Mouse (Mus musculus) heart, embryonic 14.5 days (tissue): ENCODE data around the gene Popdc2. TPM values are rescaled to one million over a fixed set of nuclear protein-coding genes. Genes with fewer than 3 reads are reported as not detected.
A peak's percentile ranks its signal among the peaks of the same experiment; 100 is the strongest.

Experiments
- ATAC-seq: fragments of 200-750 bp; cut with Nextera tagmentation; 2 replicates; pipeline ENCODE4 v1.8.0; 2017; ENCODE audit warnings: low read depth, moderate TSS enrichment; ENCODE audit not compliant: insufficient number of reproducible peaks, insufficient read depth, low FRiP score
- H3K27ac ChIP-seq, 2 experiments: fragments of 200-500 bp in 1 of 2; fragments of 300-500 bp in 1 of 2; sonication (generic) in 1 of 2; replicated peaks in 1 of 2; 2 replicates each; pipeline ENCODE4 v1.5.1; 2012 to 2014; ENCODE audit warnings: low read depth in 2 of 2, low read length in 2 of 2, control low read depth in 1 of 2, mild to moderate bottlenecking in 1 of 2, mixed read lengths in 1 of 2; ENCODE audit not compliant: control insufficient read depth in 1 of 2, insufficient read depth in 1 of 2
- H3K27me3 ChIP-seq: fragments of 300-500 bp; sonication (generic); 2 replicates; pipeline ENCODE4 v1.6.1; 2014; ENCODE audit warnings: mild to moderate bottlenecking, low read length, control low read depth; ENCODE audit not compliant: control insufficient read depth, insufficient read depth
- H3K36me3 ChIP-seq: fragments of 300-500 bp; sonication (generic); 2 replicates; pipeline ENCODE4 v1.6.1; 2014; ENCODE audit warnings: mild to moderate bottlenecking, control low read depth, low read length, mixed read lengths; ENCODE audit not compliant: control insufficient read depth, insufficient read depth
- H3K4me1 ChIP-seq, 2 experiments: fragments of 200-500 bp in 1 of 2; fragments of 300-500 bp in 1 of 2; sonication (generic) in 1 of 2; 2 replicates each; pipeline ENCODE4 v1.6.1; 2012 to 2014; ENCODE audit warnings: low read length in 2 of 2, control low read depth in 1 of 2, mixed read lengths in 1 of 2; ENCODE audit not compliant: control insufficient read depth in 2 of 2, insufficient read depth in 2 of 2
- H3K4me2 ChIP-seq: fragments of 300-500 bp; sonication (generic); 2 replicates; pipeline ENCODE4 v1.6.1; 2014; ENCODE audit warnings: mild to moderate bottlenecking, low read length
- H3K4me3 ChIP-seq, 2 experiments: fragments of 200-500 bp in 1 of 2; fragments of 300-500 bp in 1 of 2; sonication (generic) in 1 of 2; 2 replicates each; pipeline ENCODE4 v1.5.1; 2012 to 2014; ENCODE audit warnings: low read length in 2 of 2, mild to moderate bottlenecking in 2 of 2, control low read depth in 1 of 2, low read depth in 1 of 2, moderate library complexity in 1 of 2; ENCODE audit not compliant: control insufficient read depth in 1 of 2, insufficient read depth in 1 of 2
- H3K9ac ChIP-seq: fragments of 300-500 bp; sonication (generic); 2 replicates; pipeline ENCODE4 v1.6.1; 2014; ENCODE audit warnings: mild to moderate bottlenecking, low read length
- H3K9me3 ChIP-seq: fragments of 300-500 bp; sonication (generic); 2 replicates; pipeline ENCODE4 v1.6.1; 2016; ENCODE audit warnings: low read length, control low read depth; ENCODE audit not compliant: control insufficient read depth
- WGBS: fragments of 180-500 bp; shearing (Covaris S2); extraction: QIAGEN DNeasy Blood & Tissue Kit; methylation state at CpG from one replicate; pipeline ENCODE4 v1.1.7; 2014; 5-methylcytosine and 5-hydroxymethylcytosine counted together
- polyA plus RNA-seq: library from polyadenylated mRNA; unstranded; fragments of >200 nt; fragmentation: Nextera tagmentation; extraction: Ambion mirVana; gene quantifications from 2 replicates; pipeline ENCODE4 v1.2.1, GENCODE M21; 2014

Popdc2 gene
- polyA plus RNA-seq, 1 experiment from 2014 or later = 364 TPM

- Histone ChIP-seq H3K4me3 (no peak overlapping the region), H3K9me3 (no peaks in the 10 kb centered on the region), H3K27me3 (no peaks in the 10 kb centered on the region), H3K27ac (no peak overlapping the region), H3K4me2 (no peak overlapping the region), H3K9ac (no peak overlapping the region), H3K4me1 (peaks cover 24 to 25% of the 10 kb centered on the region in 2 experiments), H3K36me3 (no peaks in the 10 kb centered on the region)
- no peak for ATAC-seq
- 65% methylated on average over 6 of the region's 6 CpGs for WGBS
Observed at GRCm38 (mm10) chr16:38395060-38395730, 33.2 kb downstream of the Popdc2 start.

- H3K36me3 ChIP-seq = no peaks in the 10 kb centered on the region
- H3K9me3 ChIP-seq = no peaks in the 10 kb centered on the region
- WGBS = 27% methylated on average over 13 of the region's 13 CpGs
- H3K27me3 ChIP-seq = no peaks in the 10 kb centered on the region
- H3K4me2 ChIP-seq = peak overlapping the region; percentile 55
- peak overlapping the region; percentile 40 to 65 for H3K27ac ChIP-seq
- no peak for ATAC-seq
- peaks cover 24 to 25% of the 10 kb centered on the region in 2 experiments for H3K4me1 ChIP-seq
- peak overlapping the region; percentile 50; the same call in 1 of the 2 replicates for H3K9ac ChIP-seq
- H3K4me3 ChIP-seq = no peak overlapping the region
Observed at GRCm38 (mm10) chr16:38396155-38396554, 34.1 kb downstream of the Popdc2 start.

DNA sequence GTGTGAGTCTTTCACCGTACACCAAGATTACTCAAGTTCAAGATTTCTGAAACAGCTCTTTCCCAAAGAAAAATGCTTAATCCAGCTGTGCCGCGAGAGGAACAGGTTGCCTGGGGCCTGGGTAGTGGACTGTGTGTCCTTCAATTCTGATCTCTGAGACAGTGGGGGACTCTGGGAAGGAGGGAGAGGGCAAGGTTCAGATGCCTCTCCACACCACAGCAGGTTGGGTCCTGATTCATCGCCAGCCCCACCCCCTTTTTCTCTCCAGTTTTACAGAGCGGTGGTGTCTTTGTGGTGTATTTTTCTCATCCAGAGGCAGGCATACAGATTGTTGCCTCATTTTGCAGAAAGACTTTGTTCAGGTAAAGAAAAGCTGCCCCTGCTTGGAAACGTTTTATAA lies 36.3 kb downstream of the Popdc2 start:
- no peak overlapping the region for H3K27ac ChIP-seq
- no peak overlapping the region for H3K4me3 ChIP-seq
- H3K27me3 ChIP-seq = no peaks in the 10 kb centered on the region
- no peaks in the 10 kb centered on the region for H3K36me3 ChIP-seq
- WGBS = 87% methylated on average over 6 of the region's 6 CpGs
- H3K9ac ChIP-seq = no peak overlapping the region
- no peak for ATAC-seq
- H3K4me2 ChIP-seq = no peak overlapping the region
- no peaks in the 10 kb centered on the region for H3K9me3 ChIP-seq
- peaks cover 17 to 25% of the 10 kb centered on the region in 2 experiments for H3K4me1 ChIP-seq

- Histone ChIP-seq H3K27ac (peak overlapping the region in 1 of 2 experiments; percentile 28; a peak in 1 of 4 replicates), H3K4me1 (peaks cover 17 to 25% of the 10 kb centered on the region in 2 experiments), H3K4me3 (no peak overlapping the region; a peak in 1 of 4 replicates), H3K27me3 (no peaks in the 10 kb centered on the region), H3K9ac (peak overlapping the region; percentile 68; the same call in 1 of the 2 replicates), H3K36me3 (no peaks in the 10 kb centered on the region), H3K4me2 (peak overlapping the region; percentile 73; the same call in 1 of the 2 replicates), H3K9me3 (no peaks in the 10 kb centered on the region)
- WGBS = 61% methylated on average over 3 of the region's 3 CpGs
- no peak for ATAC-seq
Observed at GRCm38 (mm10) chr16:38399076-38399475, 37.1 kb downstream of the Popdc2 start.

- peak; percentile 58; the same call in 1 of the 2 replicates for ATAC-seq
- H3K4me3 ChIP-seq = peak overlapping the region; percentile 34 to 42
- peak overlapping the region; percentile 73 for H3K4me2 ChIP-seq
- peak overlapping the region; percentile 68 for H3K9ac ChIP-seq
- peak overlapping the region; percentile 2 to 53; a peak in 3 of 4 replicates for H3K27ac ChIP-seq
- H3K27me3 ChIP-seq = no peaks in the 10 kb centered on the region
- H3K4me1 ChIP-seq = peaks cover 17 to 25% of the 10 kb centered on the region in 2 experiments
- H3K36me3 ChIP-seq = no peaks in the 10 kb centered on the region
- WGBS = 16% methylated on average over 17 of the region's 17 CpGs
- no peaks in the 10 kb centered on the region for H3K9me3 ChIP-seq
Observed at GRCm38 (mm10) chr16:38399531-38400231, 37.7 kb downstream of the Popdc2 start.

DNA sequence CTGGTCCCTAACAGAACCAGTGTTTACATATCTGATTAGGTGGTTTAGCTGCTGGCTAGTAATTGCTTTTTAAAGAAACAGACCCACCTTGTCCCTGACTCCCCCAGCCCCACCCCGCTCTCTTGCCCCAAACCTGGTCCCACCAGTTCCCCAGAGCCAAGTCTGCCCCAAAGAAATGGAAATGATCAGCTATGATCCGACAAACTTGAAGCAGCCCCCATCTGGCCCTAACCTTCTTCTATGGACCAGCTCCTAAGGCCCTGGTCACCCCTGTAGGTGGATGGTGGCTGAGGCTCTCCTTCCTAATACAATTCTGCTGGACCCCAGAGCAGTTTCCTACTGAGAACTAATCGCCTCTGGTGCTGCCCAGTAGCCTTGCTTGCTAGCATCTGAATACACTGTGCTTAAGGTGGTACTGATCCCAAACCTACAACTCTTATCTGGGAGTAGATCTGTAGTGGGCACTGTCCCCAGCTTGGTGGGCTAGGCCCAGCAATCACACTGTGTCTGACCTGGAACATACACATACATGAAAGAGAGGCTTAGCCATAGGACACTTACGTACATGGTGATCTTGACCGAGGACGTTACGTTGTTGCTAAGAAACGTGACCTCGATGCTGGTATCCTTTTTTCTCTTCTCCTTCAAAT lies 38.4 kb downstream of the Popdc2 start:
- H3K4me1 ChIP-seq = peaks cover 15 to 25% of the 10 kb centered on the region in 2 experiments
- H3K4me2 ChIP-seq = peak overlapping the region; percentile 73
- H3K27ac ChIP-seq = no peak overlapping the region; a peak in 1 of 4 replicates
- no peaks in the 10 kb centered on the region for H3K9me3 ChIP-seq
- H3K27me3 ChIP-seq = no peaks in the 10 kb centered on the region
- 76% methylated on average over 9 of the region's 9 CpGs for WGBS
- ATAC-seq = no peak
- H3K9ac ChIP-seq = peak overlapping the region; percentile 68
- no peaks in the 10 kb centered on the region for H3K36me3 ChIP-seq
- peak overlapping the region; percentile 34 to 42 for H3K4me3 ChIP-seq

GRCm38 (mm10) chr16:38401468-38401867 lies 39.5 kb downstream of the Popdc2 start:
- Histone ChIP-seq H3K36me3 (no peaks in the 10 kb centered on the region), H3K27me3 (no peaks in the 10 kb centered on the region), H3K4me1 (peaks cover 14 to 18% of the 10 kb centered on the region in 2 experiments), H3K4me2 (no peak overlapping the region), H3K9me3 (no peaks in the 10 kb centered on the region), H3K27ac (no peak overlapping the region), H3K4me3 (no peak overlapping the region), H3K9ac (no peak overlapping the region)
- ATAC-seq = no peak
- WGBS = 73% methylated on average over 6 of the region's 6 CpGs
